Mouse (Mus musculus) heart, adult 9 months (tissue): ENCODE data around the gene Ces2e.
"Not testable (repeated sequence)": the region's sequence is repeated elsewhere in the genome, so short reads cannot be mapped to it uniquely, and the experiment has no call there.

Experiments used
- DNase-seq, 2 experiments: peaks; one replicate each; pipeline ENCODE4 v3.0.0; 2022; ENCODE audit warnings: low spot score in 2 of 2

Gene Ces2e

DNA sequence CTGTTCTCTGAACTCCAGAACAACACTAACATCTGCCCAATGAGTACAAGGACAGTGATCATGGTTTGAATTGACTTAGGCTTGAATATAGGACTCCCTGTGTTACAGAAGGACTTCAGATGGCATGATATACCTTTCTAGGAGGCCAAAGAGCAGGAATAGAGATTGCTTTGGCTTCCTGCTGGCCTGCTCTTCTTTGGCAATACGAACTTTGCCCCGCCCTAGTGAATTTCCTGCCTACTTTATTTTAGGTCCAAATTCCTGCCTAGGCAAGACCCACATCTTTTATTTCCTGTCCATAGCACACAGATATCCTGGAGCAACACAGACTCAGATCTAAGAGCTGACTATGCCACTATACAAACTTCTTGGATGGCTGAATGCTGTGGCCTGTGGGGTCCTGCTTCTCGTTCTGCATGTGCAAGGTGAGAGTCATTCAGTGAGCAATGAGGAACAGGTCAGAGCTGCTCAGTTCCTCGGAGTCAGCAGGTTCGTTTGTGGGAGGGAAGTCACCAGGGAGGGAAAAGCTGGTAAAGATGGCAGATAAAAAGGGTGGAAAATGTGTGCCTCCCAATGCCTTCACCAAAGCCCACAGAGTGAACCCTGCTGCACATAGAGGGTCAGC lies at the start of gene Ces2e:
Gene Ces2e, plus strand, starts transcription at position 289 of the 625 bp plus-strand sequence.
- peak in 1 of 2 experiments; percentile 24 for DNase-seq

DNA sequence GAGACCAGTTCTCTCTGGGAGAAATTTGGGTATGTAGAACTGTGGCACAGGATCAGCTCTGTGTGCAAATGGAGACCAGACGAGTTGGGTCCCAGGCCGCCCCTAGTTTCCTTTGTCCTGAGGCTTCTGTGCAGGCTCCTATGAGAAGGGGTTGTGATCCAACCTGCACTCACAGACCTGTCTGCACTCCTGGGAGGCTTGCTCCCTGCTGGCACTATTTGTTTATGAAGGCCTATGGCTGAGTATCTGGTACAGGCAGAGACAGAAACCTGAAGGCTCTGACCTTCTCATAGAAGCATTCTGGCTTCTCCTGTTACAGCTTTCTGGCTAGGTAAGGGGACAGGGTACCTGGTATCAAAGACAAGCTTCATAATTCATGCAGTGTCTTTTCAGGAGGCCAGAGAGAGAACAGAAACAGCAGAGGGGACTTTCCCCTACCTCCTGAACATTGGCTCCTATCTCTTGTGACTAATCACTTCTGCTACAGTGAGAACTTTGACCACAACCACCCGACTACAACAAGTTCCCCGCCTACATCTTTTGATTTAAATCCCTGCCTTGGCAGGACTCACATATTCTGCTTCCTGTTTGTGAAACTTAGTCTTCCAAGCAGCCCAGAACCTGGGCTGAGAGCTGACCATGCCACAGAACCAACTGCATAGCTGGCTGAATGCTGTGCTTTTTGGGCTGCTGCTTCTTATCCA lies 39.7 kb upstream of the Ces2e start:
- not testable (repeated sequence) for DNase-seq

DNA sequence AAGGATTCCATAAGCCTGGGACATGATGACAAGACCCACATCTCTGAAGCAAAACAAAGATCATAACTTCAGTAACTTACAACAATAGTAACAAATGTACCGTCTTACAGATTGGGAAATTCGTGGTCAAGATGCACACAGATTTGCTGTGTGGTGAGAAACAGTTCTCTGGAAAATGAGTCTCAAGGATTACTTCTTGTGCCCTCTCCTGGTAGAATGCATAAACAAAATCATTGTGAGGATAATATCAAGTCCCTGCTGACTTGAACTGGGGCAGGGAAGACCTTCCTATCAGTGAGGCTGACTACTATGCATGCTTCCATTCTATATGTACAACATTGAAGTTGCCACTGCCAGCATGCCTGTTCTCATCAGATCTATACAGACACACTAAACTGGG lies 24.3 kb upstream of the Ces2e start:
- no peak for DNase-seq

DNA sequence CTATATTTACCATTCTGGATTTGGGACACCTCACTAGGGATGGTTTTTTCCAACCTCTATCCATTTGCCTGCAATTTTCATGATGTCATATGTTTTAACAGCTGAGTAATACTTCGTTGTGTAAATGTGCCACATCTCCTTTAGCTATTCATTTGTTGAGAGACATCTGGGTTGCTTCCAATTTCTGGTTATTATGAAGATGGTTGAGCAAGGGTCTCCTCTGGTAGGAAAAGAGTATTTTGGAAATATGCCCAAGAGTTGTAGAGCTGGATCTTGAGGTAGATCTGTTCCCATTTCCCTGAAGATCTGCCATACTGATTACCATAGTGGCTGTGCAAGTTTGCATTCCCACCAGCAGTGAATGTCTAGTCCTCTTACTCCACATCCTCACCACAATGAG lies 18.9 kb upstream of the Ces2e start:
- no peak for DNase-seq

DNA sequence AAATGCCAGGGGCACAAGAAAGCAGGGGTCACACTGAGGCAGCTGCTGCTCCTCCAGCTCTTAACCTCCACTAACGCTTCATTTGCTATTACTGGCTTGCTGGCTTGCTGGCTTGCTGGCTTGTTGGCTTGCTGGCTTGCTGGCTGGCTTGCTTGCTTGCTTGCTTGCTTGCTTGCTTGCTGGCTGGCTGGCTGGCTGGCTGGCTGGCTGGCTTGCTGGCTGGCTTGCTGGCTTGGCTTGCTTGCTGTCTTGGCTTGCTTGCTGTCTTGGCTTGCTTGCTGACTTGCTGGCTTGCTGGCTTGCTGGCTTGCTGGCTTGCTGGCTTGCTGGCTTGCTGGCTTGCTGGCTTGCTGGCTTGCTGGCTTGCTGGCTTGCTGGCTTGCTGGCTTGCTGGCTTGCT lies 17.0 kb upstream of the Ces2e start:
- peak; percentile 74 to 77 for DNase-seq

DNA sequence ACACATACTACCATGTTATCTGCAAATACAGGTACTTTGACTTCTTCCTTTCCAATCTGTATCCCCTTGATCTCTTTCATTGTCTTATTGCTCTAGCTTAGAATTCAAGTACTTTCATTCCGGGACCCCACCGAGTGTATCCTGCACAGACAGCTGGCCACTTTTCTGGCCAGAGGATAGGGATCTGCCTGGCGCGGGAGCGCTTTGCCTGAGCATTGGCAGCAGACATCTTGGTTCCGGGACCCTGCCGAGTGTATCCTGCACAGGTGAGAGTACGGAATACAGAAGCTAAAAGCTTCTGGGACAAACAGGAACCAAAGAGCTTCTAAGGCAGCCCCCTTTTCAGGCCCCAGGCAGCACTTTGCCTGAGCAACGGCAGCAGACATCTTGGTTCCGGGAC lies 16.4 kb upstream of the Ces2e start:
- not testable (repeated sequence) for DNase-seq

DNA sequence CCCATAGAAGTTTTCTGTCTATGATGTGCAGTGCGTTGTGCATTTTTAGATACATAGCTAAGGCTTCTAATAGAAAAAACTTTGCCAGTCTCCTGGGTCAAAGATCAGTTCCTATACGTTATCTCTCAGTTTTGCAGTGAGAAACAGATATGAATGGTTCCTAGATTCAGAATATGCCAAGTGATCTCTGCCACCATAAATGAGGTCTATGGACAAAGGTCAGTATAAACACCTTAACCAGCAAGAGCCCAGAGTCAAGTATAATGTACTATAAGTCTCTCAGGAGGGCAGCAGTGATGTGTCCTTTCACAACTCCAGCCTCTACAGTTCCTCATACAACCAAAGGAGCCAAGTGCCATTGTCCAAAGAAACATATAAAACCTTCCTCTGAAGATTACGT lies 1.2 kb downstream of the Ces2e start:
- no peak for DNase-seq

DNA sequence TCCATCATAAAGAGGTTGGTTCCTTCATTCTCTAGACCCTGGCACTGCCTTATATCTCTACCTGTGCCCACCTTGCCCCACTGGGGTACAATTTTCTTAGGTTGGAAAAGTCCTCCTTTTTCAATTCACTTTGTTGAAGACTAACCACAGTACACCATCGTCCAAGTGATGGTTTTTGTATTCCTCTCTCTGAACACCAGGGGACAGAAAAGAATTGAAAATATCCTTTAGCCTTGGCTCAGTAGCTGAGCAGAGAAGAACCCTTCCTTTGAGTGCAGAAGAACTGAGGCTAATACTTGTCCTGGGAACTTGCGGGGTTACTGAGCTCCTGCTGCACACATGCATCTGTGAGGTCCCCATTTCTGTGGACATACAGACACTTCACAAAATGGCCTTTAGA lies 18.6 kb downstream of the Ces2e start:
- no peak for DNase-seq

DNA sequence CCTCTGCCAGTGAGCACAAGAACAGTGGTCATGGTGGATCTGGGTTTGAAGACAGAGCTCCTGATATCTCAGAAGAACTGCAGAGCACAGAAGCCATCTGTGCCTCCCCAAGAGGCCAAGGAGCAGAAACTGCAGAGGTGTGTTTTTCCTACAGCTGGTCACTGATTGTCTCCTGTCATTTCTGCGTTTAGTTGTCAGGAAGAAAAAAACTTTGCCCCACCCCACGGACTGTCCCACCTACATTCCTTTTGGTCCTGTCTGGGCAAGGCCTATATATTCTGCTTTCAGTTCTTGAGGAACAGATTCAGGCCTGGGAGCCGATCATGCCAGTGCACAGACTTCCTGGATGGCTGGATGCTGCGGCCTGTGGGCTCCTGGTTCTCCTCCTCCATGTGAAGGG lies 21.0 kb downstream of the Ces2e start, which contains the start of gene Ces2f:
Gene Ces2f, plus strand, starts transcription at position 301 of the 400 bp plus-strand sequence.
- no peak for DNase-seq

DNA sequence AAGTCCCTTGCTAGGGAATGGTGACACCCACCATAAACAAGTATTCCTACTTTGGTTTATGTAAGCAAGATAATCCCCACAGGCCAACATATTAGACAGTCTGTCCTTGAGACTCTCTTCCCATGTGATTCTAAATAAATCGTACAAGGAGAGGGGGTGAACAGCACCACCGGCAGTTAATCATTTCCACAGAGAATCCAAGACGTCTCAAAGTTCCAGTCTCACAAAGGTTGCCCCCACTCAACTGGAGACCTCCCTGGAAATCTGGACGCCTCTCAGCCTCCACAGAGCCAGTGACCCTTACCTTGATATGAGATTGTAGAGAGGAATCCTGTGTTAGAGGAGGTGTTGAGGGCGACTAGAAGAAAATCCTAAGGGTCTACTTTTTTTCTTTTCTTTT lies 23.0 kb downstream of the Ces2e start:
- no peak for DNase-seq

DNA sequence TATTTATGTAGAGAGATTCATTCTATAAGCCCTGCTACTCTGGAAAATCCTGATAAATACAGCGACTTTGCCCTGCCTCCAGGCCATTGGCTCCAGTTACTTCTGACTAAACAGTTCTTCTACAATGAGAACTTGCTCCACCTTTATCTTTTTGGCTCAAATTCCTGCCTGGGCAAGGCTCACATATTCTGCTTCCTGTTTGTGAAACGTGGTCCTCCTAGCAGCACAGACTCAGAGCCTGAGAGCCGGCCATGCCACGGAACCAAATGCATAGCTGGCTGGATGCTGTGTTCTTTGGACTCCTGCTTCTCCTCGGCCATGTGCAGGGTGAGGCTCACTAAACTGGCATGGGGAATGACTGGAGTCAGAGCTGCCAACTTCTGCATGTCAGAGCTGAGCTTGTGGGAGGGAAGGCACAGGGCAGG lies 35.5 kb downstream of the Ces2e start, which contains the start of gene Ces2g:
Gene Ces2g, plus strand, starts transcription at position 182 of the 425 bp plus-strand sequence.
- peak; percentile 73 to 81 for DNase-seq

DNA sequence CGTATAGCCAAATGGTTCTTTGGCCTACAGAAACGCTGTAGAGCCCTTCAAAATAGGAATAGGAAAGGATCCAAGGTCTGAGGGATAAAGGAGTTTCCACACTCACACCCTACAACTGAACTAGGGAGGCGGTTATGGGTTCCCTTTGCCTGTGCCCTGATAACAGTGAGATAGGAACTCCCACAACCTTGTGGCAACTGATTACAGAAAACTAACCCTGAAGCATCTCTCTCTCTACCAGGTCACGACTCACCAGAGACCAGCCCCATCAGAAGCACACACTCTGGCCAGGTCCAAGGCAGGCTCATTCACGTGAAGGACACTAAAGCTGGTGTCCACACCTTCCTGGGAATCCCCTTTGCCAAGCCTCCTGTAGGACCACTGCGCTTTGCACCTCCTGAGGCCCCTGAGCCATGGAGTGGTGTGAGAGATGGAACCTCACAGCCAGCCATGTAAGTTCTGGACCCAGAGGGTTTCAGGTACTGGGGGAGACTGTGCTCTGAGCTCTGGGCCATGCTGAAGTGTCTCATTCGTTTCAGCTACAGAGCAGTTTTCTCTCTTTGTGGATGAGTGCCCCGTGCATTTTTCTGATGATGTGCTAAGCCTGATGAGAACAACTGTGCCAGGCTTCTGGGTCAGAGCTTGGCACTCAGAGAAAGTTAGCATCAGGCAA lies 36.3 kb downstream of the Ces2e start:
- no peak for DNase-seq

DNA sequence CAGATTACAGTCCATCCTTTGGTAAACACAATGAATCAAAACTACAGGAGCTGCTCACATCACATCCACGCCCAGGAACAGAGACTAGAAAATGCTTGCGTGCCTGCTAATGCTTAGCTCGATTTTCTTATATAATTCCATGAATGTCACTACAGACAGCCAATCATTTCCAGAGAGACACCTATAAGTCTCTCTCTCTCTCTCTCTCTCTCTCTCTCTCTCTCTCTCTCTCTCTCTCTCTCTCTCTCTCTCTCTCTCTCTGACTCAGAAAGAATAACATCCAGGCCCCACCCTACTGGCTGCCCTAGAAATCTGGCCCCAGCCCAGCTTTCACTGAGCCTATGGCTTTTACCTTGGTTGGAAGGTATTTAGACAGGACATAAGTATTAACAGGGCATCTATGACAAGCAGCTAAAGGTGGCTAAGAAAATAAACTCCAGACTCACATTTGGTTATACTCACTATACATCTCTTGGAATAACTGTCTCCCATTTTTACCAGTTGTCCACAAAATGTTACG lies 37.4 kb downstream of the Ces2e start:
- DNase-seq, result no peak

DNA sequence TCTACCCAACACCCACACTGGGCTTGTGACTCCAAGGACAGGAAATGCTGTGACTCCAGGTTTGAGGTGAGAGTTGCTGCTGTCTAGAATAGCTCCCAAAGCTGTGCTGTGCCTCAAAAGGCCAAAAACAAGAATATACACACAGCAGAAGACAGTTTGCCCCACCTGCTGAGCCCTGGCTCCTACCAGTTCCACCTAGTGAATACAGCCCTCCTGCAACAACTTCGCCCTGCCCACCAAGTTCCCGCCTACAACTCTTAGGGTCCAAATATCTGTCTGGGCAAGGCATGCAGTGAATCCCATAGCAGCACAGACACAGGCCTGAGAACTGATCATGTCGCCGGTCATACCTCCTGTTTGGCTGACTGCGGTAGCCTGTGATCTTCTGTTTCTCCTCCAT lies 58.1 kb downstream of the Ces2e start:
- DNase-seq, result no peak
